Mouse (Mus musculus) frontal cortex, adult (tissue): Measurements from ENCODE around the gene Sepsecs.

Source experiments
- ATAC-seq: cut with Nextera tagmentation; 2 replicates; pipeline ENCODE4 v1.9.2; 2017; ENCODE audit warnings: mild to moderate bottlenecking, moderate library complexity, mixed read lengths; ENCODE audit not compliant: low TSS enrichment

Gene Sepsecs

DNA sequence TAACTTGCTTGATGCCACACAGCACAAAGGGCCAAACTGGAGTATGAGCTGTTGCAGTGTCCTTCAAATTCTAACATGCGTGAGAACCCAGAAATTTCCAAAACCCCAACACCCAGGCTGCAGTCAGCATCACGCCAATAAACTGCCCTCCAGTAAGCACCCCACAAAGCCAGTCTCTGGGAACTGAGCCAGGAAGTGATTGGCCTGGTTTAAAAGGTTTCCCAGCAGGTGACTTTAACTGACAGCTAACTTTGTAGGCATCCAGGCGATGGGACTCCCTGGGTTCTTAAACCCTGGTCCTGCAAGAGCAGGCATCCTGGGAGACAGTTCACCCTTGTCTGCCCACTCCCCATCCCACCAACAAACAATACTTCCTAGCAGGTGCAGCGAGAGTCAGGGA lies 59.2 kb downstream of the Sepsecs start:
- ATAC-seq = no peak

DNA sequence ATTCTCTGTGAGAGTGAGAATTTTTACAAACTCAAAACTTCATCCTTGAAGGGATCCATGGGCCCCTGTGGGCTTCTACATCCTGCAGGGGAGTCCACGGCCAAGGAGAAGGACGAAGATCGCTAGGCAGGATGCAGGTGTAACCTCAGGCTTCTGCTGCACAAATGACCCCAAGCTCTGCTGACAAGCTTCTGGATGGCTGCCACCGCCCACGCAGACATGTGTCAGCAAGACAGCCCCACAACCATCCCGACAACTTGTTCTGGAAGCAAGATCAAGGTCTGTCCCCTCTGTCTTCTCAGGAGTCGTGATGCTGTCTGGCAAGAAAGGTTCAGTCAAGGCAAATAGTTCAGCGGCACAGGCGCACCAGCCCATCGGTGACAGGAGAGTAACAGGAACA lies 59.8 kb downstream of the Sepsecs start:
- ATAC-seq = no peak

DNA sequence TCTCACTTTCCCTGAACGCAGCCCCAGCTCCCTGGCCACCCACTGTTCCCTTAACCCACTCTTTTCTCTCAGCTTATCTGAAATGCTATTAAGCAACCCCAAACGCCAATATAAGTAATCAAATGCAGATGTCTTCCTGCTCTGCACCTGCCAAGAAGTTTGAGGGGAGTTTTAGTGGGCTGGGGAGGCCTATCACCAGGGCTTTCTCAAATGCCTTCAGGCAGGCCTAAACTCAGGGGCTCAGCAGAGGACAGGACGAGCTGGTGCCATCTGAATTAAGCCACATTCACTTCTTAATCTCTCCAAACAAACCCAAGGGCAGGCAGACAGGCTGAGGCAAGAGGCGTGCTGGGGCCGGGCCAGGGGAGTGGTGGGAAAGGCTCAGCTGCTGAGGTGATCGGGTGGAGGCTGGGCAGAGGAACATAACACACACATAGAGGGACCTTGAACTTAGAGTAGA lies 64.9 kb downstream of the Sepsecs start:
- no peak for ATAC-seq

DNA sequence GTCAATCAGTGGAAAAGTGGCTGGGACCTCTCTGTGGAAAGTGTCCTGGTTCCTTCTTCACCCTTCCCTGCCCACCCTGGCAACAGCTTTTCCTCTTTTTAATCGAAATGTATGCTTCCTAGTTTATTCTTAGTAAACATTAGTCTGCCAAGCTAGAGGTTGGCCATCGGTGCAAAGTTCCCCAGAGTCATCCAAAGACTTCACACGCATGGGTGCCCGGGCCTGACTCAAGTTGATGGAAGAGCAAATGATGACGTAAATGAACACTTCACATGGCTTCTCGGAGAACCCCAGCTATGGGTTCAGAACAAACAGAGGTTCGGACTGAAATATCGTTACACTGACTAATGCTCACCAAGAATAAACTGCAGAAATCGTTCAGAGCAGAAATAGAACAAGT lies 78.9 kb downstream of the Sepsecs start:
- ATAC-seq = no peak
